Mouse (Mus musculus) neural tube, embryonic 13.5 days (tissue): Measurements from ENCODE around the gene Nadk. TPM values are rescaled to one million over a fixed set of nuclear protein-coding genes. Genes with fewer than 3 reads are reported as not detected.
A peak's percentile ranks its signal among the peaks of the same experiment; 100 is the strongest.

Experiments
- ATAC-seq: fragments of 200-750 bp; cut with Nextera tagmentation; 2 replicates; pipeline ENCODE4 v1.8.0; 2017; ENCODE audit warnings: low read depth, mild to moderate bottlenecking, moderate TSS enrichment, moderate library complexity
- H3K27ac ChIP-seq: fragments of 300-500 bp; sonication (generic); replicated peaks from 2 replicates; pipeline ENCODE4 v1.5.1; 2015; ENCODE audit warnings: moderate library complexity, mild to moderate bottlenecking, inconsistent platforms
- H3K27me3 ChIP-seq: fragments of 300-500 bp; sonication (generic); 2 replicates; pipeline ENCODE4 v1.6.1; 2015; ENCODE audit warnings: mild to moderate bottlenecking, inconsistent platforms
- H3K36me3 ChIP-seq: fragments of 300-500 bp; sonication (generic); 2 replicates; pipeline ENCODE4 v1.6.1; 2015; ENCODE audit warnings: mild to moderate bottlenecking, inconsistent platforms
- H3K4me1 ChIP-seq: fragments of 300-500 bp; sonication (generic); replicated peaks from 2 replicates; pipeline ENCODE4 v1.6.1; 2015; ENCODE audit warnings: inconsistent platforms
- H3K4me2 ChIP-seq: fragments of 300-500 bp; sonication (generic); 2 replicates; pipeline ENCODE4 v1.6.1; 2015; ENCODE audit warnings: inconsistent platforms, mild to moderate bottlenecking, moderate library complexity
- H3K4me3 ChIP-seq: fragments of 300-500 bp; sonication (generic); 2 replicates; pipeline ENCODE4 v1.5.1; 2015; ENCODE audit warnings: mild to moderate bottlenecking, inconsistent platforms
- H3K9ac ChIP-seq: fragments of 300-500 bp; sonication (generic); 2 replicates; pipeline ENCODE4 v1.6.1; 2015; ENCODE audit warnings: moderate library complexity, mild to moderate bottlenecking, inconsistent platforms
- H3K9me3 ChIP-seq: fragments of 300-500 bp; sonication (generic); 2 replicates; pipeline ENCODE4 v1.6.1; 2016; ENCODE audit warnings: inconsistent platforms
- WGBS: fragments of 180-500 bp; shearing (Covaris S2); methylation state at CpG from one replicate; pipeline ENCODE4 v1.1.7; 2015; 5-methylcytosine and 5-hydroxymethylcytosine counted together
- polyA plus RNA-seq: library from polyadenylated mRNA; unstranded; fragments of >200 nt; fragmentation: Nextera tagmentation; extraction: Ambion mirVana; gene quantifications from 2 replicates; pipeline ENCODE4 v1.2.1, GENCODE M21; 2015

Gene Nadk
- polyA plus RNA-seq, 1 experiment from 2014 or later = 77.5 TPM

DNA sequence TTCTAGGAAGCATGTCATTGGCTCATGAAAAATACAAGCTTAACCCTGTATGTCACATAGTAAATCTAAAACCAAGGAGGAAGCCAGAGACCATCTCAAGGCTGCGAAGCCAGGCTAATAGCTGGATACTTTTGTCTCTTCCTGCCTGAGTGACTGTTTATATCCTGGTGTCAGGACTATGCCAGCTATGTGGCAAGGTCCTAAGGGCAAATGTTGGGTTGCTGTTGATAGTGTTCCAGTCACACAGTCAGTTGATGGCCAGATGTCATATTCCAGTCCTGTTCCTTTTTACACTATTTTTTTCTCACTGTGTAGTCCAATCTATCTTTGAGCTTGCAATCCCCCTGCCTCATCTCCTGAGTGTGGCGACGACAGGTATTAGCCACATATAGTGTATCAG, 51.1 kb downstream of the Nadk start:
- no peaks in the 10 kb centered on the region for H3K4me1 ChIP-seq
- H3K27me3 ChIP-seq = no peaks in the 10 kb centered on the region
- peaks cover 80% of the 10 kb centered on the region for H3K36me3 ChIP-seq
- H3K27ac ChIP-seq = no peak overlapping the region
- ATAC-seq = no peak
- WGBS = over 99% methylated on average over 3 of the region's 3 CpGs
- H3K4me2 ChIP-seq = no peak overlapping the region
- H3K9me3 ChIP-seq = no peaks in the 10 kb centered on the region
- H3K4me3 ChIP-seq = no peak overlapping the region
- H3K9ac ChIP-seq = no peak overlapping the region

DNA sequence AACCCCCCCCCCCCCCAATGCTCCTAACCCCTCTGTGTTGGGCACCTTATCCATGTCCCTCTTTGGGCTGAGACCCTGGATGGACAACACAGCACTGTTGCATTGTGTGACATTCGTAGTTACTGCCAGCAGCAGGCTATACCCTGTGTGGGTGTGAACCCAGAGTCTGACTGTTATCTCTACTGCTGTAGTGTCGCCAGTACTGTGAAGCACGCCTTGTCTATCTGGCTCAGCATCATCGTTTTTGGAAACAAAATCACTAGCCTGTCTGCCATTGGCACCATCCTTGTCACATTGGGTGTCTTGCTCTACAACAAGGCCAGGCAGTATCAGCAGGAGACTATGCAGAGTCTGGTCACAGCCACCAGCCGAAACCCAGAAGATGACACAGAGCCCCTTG, 56.1 kb downstream of the Nadk start:
- peaks cover 78% of the 10 kb centered on the region for H3K36me3 ChIP-seq
- no peaks in the 10 kb centered on the region for H3K27me3 ChIP-seq
- H3K9ac ChIP-seq = no peak overlapping the region
- no peak overlapping the region for H3K27ac ChIP-seq
- H3K4me3 ChIP-seq = no peak overlapping the region
- no peaks in the 10 kb centered on the region for H3K9me3 ChIP-seq
- H3K4me1 ChIP-seq = peaks cover 1% of the 10 kb centered on the region
- no peak overlapping the region for H3K4me2 ChIP-seq
- WGBS = 97% methylated on average over 5 of the region's 5 CpGs
- ATAC-seq = no peak

DNA sequence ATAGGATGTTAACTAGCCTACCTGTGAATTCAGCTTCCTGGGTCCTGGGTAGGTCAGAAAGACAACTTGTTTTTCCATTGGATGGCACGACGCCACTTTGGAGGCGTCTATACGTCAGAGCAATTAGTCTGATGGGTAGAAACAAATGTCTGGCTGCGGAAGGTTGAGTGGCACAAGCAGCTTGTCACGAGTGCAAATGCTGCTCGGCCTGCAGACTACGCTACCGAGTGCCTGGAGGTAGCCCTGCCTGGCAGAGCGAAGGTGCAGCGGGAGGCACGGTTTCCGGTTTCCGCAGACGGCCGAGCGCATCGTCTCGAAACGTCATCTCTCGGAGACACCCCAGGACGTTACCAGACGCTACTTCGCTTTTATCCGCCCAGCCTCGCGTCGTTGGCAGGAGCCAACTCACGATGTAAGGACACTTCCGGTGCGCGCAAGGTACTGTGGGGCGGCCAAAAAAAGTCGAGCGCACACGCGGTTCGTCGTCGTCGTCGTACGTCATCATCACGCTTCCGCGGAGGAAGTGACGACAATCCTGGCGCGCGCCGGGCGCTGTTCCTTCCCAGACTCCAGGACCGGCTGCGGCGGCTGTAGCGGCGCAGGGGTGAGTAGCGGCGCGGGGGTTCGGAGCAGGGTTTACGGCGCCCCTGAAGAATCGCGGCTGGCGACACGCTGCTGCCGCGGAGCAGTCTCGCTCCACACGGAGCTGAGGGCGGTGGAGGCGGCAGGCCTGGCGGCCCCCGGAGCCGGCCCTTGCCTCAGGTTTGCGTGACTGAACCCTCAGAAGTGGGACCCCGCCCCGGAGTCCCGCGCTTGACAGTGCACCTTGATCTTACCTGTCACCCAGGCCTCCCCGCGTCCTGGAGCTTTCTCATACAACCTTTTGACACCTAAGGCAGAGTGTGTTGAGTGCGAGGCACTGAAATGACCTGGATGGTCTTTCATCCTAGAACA, 62.4 kb downstream of the Nadk start, which contains the start of gene Cdk11b:
Cdk11b (plus strand) TSS at position 517 of the 954 bp plus-strand sequence.
- H3K27ac ChIP-seq = peak within 1 kb of the TSS; percentile 93
- H3K27me3 ChIP-seq = no peaks in the 10 kb centered on the region
- peaks cover 14% of the 10 kb centered on the region for H3K4me1 ChIP-seq
- ATAC-seq = peak; percentile 100
- WGBS = under 1% methylated on average over 80 of the region's 84 CpGs
- peaks cover 48% of the 10 kb centered on the region for H3K36me3 ChIP-seq
- peak within 1 kb of the TSS; percentile 99 for H3K4me3 ChIP-seq
- H3K9me3 ChIP-seq = no peaks in the 10 kb centered on the region
- peak within 1 kb of the TSS; percentile 86 for H3K4me2 ChIP-seq
- H3K9ac ChIP-seq = peak within 1 kb of the TSS; percentile 89

DNA sequence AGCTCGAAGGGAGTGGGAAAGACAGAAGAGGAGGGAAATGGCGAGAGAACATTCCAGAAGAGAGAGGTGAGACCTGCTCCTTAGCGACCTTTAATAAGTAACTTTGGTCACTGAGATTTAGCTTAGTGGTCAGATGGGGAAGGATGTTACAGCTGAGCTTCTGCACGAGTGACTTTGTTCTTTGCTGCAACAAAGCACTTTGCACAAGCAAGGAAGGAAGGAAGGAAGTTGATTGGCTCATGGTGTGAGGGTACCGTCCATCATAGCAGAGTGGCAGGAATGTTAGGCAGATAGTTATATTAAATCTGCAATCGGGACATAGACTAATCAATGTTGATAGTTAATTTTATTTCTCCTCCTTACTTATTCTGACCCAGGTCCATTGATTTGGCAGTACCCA, 68.1 kb downstream of the Nadk start:
- Histone ChIP-seq H3K4me1 (peaks cover 4% of the 10 kb centered on the region), H3K27me3 (no peaks in the 10 kb centered on the region), H3K4me2 (no peak overlapping the region), H3K9me3 (no peaks in the 10 kb centered on the region), H3K9ac (no peak overlapping the region), H3K4me3 (no peak overlapping the region), H3K36me3 (peaks cover 80% of the 10 kb centered on the region), H3K27ac (no peak overlapping the region)
- ATAC-seq = no peak
- WGBS = 91% methylated on average over 6 of the region's 6 CpGs

DNA sequence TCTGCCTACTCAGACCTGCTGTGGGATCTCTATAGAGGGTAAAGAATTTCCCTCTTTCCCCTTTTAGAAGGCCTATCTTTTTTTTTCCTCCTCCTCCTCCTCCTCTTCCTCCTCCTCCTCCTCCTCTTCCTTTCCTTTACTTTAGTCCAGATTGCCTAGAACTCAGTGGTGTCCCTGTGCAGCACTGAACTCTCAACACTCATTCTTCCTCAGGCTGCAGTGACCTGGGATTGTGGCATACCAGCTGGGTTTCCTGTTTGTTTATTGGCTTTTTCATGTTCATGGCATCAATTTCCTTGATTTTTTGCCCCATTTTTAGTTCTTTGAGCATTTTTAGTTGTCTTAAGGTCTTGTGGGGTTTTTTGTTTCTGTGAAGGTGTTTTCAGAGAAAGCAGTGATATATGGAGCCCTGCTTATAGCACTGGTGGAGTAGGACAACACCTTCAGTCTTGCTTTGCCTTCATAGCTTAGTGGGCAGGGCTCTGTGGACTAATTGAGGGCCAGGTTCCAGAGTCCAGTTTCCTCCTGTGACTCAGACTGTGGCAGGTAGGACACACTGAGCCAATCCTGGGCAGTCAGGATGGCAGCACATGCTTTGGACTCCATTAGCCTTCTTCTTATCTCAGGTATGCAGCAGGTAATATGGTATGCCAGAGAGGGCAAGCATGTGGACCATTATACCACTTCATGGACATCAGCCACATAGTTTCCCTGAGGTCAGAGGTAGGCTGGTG, 73.8 kb downstream of the Nadk start:
- H3K4me2 ChIP-seq = no peak overlapping the region
- no peaks in the 10 kb centered on the region for H3K9me3 ChIP-seq
- no peaks in the 10 kb centered on the region for H3K4me1 ChIP-seq
- no peak overlapping the region for H3K27ac ChIP-seq
- no peak overlapping the region for H3K9ac ChIP-seq
- H3K4me3 ChIP-seq = no peak overlapping the region
- no peaks in the 10 kb centered on the region for H3K27me3 ChIP-seq
- peaks cover 92% of the 10 kb centered on the region for H3K36me3 ChIP-seq
- ATAC-seq = no peak

Other genes with a start within 250 kb of the Nadk start
- 60.3 and 62.3 TPM in 2 replicates for gene Prkcz, start 201.0 kb upstream of the Nadk start, polyA plus RNA-seq
- gene Gabrd, start 164.3 kb upstream of the Nadk start, polyA plus RNA-seq = 0.17 TPM in 1 of 2 replicates, not detected in the other
- gene Cfap74, start 153.2 kb upstream of the Nadk start, polyA plus RNA-seq = 2.8 and 3.8 TPM in 2 replicates
- not detected in 2 replicates for gene Tmem52, start 93.3 kb upstream of the Nadk start, polyA plus RNA-seq
- 1,009 and 1,019 TPM in 2 replicates for gene Gnb1, start 71.0 kb upstream of the Nadk start, polyA plus RNA-seq
- gene Slc35e2, start 39.0 kb downstream of the Nadk start, polyA plus RNA-seq = 14.6 and 15.9 TPM in 2 replicates
- gene Cdk11b, start 62.5 kb downstream of the Nadk start, polyA plus RNA-seq = 54.7 and 61.6 TPM in 2 replicates
- not detected in 2 replicates for gene Gm10563, start 83.0 kb downstream of the Nadk start, polyA plus RNA-seq
- 3.9 and 5.4 TPM in 2 replicates for gene Mmp23, start 91.0 kb downstream of the Nadk start, polyA plus RNA-seq
- gene Mib2, start 106.8 kb downstream of the Nadk start, polyA plus RNA-seq = 37.4 and 38.9 TPM in 2 replicates
- 10.5 and 16.5 TPM in 2 replicates for gene Fndc10, start 132.0 kb downstream of the Nadk start, polyA plus RNA-seq
- gene Ssu72, start 142.4 kb downstream of the Nadk start, polyA plus RNA-seq = 178 and 184 TPM in 2 replicates
- gene Tmem240, start 172.4 kb downstream of the Nadk start, polyA plus RNA-seq = 10.4 and 12.0 TPM in 2 replicates
- 75.1 and 76.4 TPM in 2 replicates for gene Atad3a, start 198.7 kb downstream of the Nadk start, polyA plus RNA-seq
- gene Vwa1, start 212.3 kb downstream of the Nadk start, polyA plus RNA-seq = 23.0 and 23.4 TPM in 2 replicates
- 0.49 and 1.1 TPM in 2 replicates for gene Tmem88b, start 223.5 kb downstream of the Nadk start, polyA plus RNA-seq
- gene Ankrd65, start 228.1 kb downstream of the Nadk start, polyA plus RNA-seq = not detected in 2 replicates
- gene Mrpl20, start 240.5 kb downstream of the Nadk start, polyA plus RNA-seq = 249 and 265 TPM in 2 replicates